Mouse (Mus musculus) liver, adult 2 months (tissue): ENCODE data around the gene Cdk6.

ENCODE experiments used
- CTCF ChIP-seq: fragments of 200-500 bp; IDR thresholded peaks from 2 replicates; pipeline ENCODE4 v1.5.1; 2011; ENCODE audit warnings: low read depth, low read length, control low read depth
- POLR2A ChIP-seq: fragments of 200-500 bp; IDR thresholded peaks from 2 replicates; pipeline ENCODE4 v1.6.1; 2011; ENCODE audit warnings: low read length, control low read depth; ENCODE audit not compliant: insufficient read depth; ENCODE audit errors: extremely low read depth

DNA sequence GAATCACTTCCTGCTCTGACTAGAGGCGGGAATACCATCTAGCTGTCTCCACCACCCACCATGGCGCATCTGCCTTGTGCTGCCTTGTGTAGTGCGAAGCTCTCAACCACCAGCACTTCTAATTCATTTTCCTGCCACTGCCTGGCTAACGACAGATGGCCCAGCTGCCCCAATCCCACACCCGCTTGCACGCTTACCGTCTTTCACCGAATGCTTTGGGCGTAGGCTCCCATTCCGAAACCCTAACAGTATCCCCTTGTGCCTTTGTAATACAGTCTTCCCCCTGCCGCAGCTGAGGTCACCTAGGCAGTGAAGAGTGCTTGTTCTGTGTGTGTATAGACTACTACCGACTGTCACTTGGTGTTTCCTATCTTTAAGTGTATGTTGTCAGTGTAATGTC, 180.5 kb downstream of the Cdk6 start:
- TF ChIP-seq CTCF = no peak
- TF ChIP-seq POLR2A = no peak
